Mouse (Mus musculus) ES-Bruce4 (cell line): ENCODE measurements around the gene G0s2. TPM values are rescaled to one million over a fixed set of nuclear protein-coding genes. Genes with fewer than 3 reads are reported as not detected.

Source experiments
- H3K27ac ChIP-seq: 2 replicates; pipeline ENCODE4 v1.5.1; 2012; ENCODE audit warnings: low read length, inconsistent platforms; ENCODE audit not compliant: insufficient read depth
- H3K27me3 ChIP-seq: 2 replicates; pipeline ENCODE4 v1.6.1; 2012; ENCODE audit warnings: mild to moderate bottlenecking, low read length, inconsistent platforms; ENCODE audit not compliant: control insufficient read depth, poor library complexity, insufficient read depth, severe bottlenecking
- H3K36me3 ChIP-seq: 2 replicates; pipeline ENCODE4 v1.6.1; 2012; ENCODE audit warnings: inconsistent platforms, mild to moderate bottlenecking, low read length, moderate library complexity; ENCODE audit not compliant: control insufficient read depth, poor library complexity, insufficient read depth, severe bottlenecking
- H3K4me1 ChIP-seq: one replicate; pipeline ENCODE4 v1.8.1; 2011; ENCODE audit warnings: low read length; ENCODE audit not compliant: control insufficient read depth, insufficient read depth
- H3K4me3 ChIP-seq: 2 replicates; pipeline ENCODE4 v1.5.1; 2011; ENCODE audit warnings: low read depth, mild to moderate bottlenecking, low read length
- H3K9ac ChIP-seq: 2 replicates; pipeline ENCODE4 v1.6.1; 2012; ENCODE audit warnings: low read depth, mild to moderate bottlenecking, inconsistent platforms; ENCODE audit not compliant: poor library complexity, severe bottlenecking
- H3K9me3 ChIP-seq: replicated peaks from 2 replicates; pipeline ENCODE4 v1.6.1; 2012; ENCODE audit warnings: mild to moderate bottlenecking, low read length, inconsistent platforms; ENCODE audit not compliant: control insufficient read depth, poor library complexity, insufficient read depth, severe bottlenecking
- CTCF ChIP-seq: IDR thresholded peaks from one replicate; pipeline ENCODE4 v1.8.1; 2011; ENCODE audit warnings: low read depth, low read length
- EP300 ChIP-seq: IDR thresholded peaks from 2 replicates; pipeline ENCODE4 v1.6.1; 2011; ENCODE audit warnings: low read depth, low read length; ENCODE audit not compliant: insufficient read depth
- POLR2A ChIP-seq: IDR thresholded peaks from one replicate; pipeline ENCODE4 v1.8.1; 2011; ENCODE audit warnings: low read length; ENCODE audit not compliant: insufficient read depth
- polyA plus RNA-seq: library from polyadenylated mRNA; stranded (reverse); fragments of >200 nt; gene quantifications from 2 replicates; pipeline ENCODE4 v1.2.4, GENCODE M21; 2011; ENCODE audit warnings: low read depth; ENCODE audit not compliant: missing spikeins, insufficient read depth, insufficient read length

Gene G0s2
- not detected in 2 replicates for polyA plus RNA-seq

DNA sequence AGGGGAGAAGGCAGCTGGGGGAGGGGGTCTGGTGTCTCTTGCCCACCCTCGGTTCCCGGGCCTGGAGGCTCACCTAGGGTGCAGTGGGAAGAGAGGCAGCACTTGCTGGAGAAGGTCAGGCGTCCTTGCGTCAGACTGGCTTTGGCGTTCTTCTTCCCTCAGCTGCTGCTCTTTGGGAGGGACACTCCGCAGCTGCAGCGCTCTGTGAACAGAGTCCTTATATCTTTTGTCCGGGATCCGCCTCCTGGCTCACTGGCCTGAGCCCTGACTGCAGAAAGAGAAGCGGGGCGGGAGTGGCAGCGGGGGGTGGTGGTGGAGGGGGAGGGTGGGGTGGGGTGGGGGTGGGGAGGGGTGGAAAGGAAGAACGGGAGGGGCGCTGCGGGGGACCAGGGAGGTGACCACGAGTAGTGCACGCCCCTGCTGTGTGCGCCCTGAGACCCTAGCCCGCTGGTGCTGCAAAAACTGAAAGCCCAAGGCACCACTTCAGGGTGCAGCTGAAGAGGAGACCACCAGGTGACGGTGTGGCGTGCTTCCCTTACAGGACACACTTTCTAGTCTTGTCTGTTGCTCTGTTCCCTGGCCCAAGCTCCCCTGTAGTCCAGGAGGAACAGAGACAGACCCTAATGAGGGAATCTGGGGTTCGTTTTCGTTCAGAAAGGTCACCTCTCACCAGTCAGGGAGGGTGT is at the start of gene G0s2:
Gene G0s2, minus strand, starts transcription at position 302 of the 686 bp plus-strand sequence.
- TF ChIP-seq POLR2A = no peak
- TF ChIP-seq EP300 = no peak
- TF ChIP-seq CTCF = peak; percentile 37

DNA sequence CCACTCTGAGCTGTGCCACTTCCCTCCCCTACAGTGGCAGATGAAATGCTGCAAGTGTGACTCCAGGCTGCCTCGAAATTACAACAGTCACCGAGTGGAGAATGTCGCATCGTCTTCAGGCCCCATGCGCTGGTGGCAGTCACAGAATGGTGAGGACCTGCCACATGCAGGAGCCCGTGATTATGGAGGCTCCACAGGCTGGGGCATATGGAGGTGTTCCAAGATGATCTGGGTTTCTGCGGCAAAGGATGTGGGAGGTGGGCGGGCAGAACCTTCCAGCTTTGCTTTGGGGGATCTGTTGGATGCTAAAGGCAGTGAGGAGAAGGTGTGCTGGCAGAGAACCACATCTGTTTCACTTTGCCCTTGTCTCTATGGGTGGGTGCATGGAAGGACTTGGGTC is 47.4 kb upstream of the G0s2 start:
- H3K27ac ChIP-seq = no peak overlapping the region
- no peak overlapping the region for H3K9ac ChIP-seq
- H3K9me3 ChIP-seq = no peaks in the 10 kb centered on the region
- TF ChIP-seq POLR2A (no peak), CTCF (no peak), EP300 (no peak)
- no peak overlapping the region for H3K4me3 ChIP-seq
- no peaks in the 10 kb centered on the region for H3K27me3 ChIP-seq
- H3K4me1 ChIP-seq = no peaks in the 10 kb centered on the region
- no peaks in the 10 kb centered on the region for H3K36me3 ChIP-seq

More for the DNA sequence above, at the start of gene G0s2:
- peak within 1 kb of the TSS; percentile 59 for H3K4me3 ChIP-seq
- H3K9ac ChIP-seq = peak within 1 kb of the TSS; percentile 12; the same call in 1 of the 2 replicates
- no peaks in the 10 kb centered on the region for H3K4me1 ChIP-seq
- no peak within 1 kb of the TSS for H3K27ac ChIP-seq
- H3K36me3 ChIP-seq = no peaks in the 10 kb centered on the region
- H3K9me3 ChIP-seq = no peaks in the 10 kb centered on the region
- H3K27me3 ChIP-seq = no peaks in the 10 kb centered on the region

DNA sequence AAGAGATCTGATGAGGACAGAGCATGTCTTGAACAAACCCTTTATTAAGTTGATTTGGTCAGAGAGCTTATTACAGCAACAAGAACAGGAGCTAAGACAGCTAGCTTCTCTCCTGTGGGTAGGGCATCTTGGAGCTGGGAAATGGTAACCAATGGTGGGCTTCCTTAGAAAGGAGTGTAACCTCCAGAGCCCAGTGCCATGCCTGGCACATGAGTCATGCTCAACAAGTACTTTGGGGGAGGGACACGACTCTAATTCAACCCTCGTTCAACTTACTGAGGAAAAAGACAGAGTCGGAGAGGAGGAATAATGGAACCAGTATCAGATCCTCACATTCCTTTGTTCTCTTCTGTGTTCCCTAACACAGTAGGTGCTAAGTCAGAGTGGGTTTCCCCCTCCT is 46.7 kb upstream of the G0s2 start:
- no peaks in the 10 kb centered on the region for H3K9me3 ChIP-seq
- H3K4me1 ChIP-seq = no peaks in the 10 kb centered on the region
- TF ChIP-seq EP300 = no peak
- no peak for TF ChIP-seq POLR2A
- no peak for TF ChIP-seq CTCF
- no peak overlapping the region for H3K27ac ChIP-seq
- H3K36me3 ChIP-seq = no peaks in the 10 kb centered on the region
- no peaks in the 10 kb centered on the region for H3K27me3 ChIP-seq
- no peak overlapping the region for H3K4me3 ChIP-seq
- no peak overlapping the region for H3K9ac ChIP-seq

DNA sequence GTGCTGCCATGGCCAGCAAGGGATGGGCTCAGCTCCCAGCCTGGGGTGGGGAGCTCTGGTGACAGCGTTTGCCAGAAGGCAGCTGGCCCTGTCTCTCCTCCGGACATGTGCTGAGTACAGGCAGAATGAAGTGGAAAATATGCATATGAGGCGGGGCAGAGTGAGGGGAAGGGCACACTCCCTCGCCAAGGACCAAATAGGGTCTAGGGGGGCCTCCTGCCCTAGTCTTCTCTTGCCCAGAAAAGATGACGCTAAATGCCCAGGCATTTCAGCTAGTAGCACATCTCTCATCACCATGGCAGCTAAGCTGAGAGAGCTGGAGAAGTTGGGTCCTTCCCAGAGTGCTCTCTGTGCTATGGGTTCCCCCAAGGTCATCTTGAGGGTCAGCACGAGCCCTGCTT is 44.1 kb upstream of the G0s2 start:
- no peaks in the 10 kb centered on the region for H3K27me3 ChIP-seq
- no peaks in the 10 kb centered on the region for H3K4me1 ChIP-seq
- H3K27ac ChIP-seq = no peak overlapping the region
- no peaks in the 10 kb centered on the region for H3K9me3 ChIP-seq
- no peak overlapping the region for H3K4me3 ChIP-seq
- H3K36me3 ChIP-seq = no peaks in the 10 kb centered on the region
- TF ChIP-seq EP300 (no peak), CTCF (no peak), POLR2A (no peak)
- no peak overlapping the region for H3K9ac ChIP-seq

DNA sequence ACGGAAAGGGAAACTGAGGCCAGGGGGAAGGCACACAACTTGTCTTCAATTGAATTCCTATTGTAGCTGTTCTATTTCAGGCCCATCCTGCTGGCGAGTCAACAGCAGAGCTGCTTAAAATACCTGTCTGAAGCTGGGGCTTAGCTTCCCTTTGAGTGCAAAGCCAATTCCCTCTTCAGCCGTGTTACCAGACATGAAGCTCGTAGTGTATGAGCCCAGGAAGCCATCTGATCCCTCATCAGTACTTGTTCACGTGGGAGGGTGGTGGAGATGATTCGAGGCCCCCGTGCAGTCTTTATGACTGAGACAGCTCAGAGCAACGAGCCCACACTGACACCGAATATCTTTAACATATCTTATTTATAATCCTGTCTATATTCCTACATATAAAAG is 43.3 kb upstream of the G0s2 start:
- TF ChIP-seq CTCF (no peak), POLR2A (no peak)
- Histone ChIP-seq H3K27me3 (no peaks in the 10 kb centered on the region), H3K27ac (no peak overlapping the region), H3K4me3 (no peak overlapping the region), H3K9me3 (no peaks in the 10 kb centered on the region), H3K4me1 (no peaks in the 10 kb centered on the region), H3K9ac (no peak overlapping the region), H3K36me3 (no peaks in the 10 kb centered on the region)

DNA sequence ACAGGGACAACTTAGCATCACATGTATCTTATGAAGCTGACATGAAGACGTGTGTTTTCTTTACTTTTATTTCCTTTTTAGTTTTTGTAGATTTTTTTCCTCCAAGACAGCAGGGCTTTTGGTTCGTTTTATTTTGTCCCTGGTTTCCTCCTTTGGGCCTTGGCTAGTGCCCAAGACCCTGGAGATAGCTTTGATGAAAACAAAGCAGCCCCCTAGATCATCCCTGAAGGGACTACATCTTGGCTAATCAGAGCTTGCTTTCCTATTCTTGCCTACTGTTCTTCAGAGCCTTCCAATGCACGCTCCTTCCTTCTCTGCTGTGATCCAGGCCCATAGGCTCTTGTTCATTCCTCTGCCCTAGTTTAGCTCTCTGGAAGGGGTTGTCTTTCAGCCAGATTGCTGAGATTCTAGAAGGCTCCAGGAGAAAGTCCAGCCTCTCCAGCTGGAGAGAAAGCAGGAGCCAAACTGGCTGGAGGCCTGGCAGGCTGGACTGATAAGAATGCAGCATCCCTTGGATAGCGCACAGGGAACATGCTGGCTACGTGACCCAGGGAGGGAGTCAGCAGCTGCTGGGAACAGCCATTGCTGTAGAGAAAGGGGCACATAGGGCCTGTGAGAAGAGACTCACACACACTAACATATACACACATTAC is 42.8 kb upstream of the G0s2 start:
- Histone ChIP-seq H3K36me3 (no peaks in the 10 kb centered on the region), H3K4me3 (no peak overlapping the region), H3K27ac (no peak overlapping the region), H3K4me1 (no peaks in the 10 kb centered on the region), H3K9me3 (no peaks in the 10 kb centered on the region), H3K27me3 (no peaks in the 10 kb centered on the region), H3K9ac (no peak overlapping the region)
- TF ChIP-seq EP300 = no peak
- no peak for TF ChIP-seq POLR2A
- TF ChIP-seq CTCF = no peak
